Mouse (Mus musculus) neural tube, embryonic 11.5 days (tissue): ENCODE results near the gene Krt78. TPM values are rescaled to one million over a fixed set of nuclear protein-coding genes. Genes with fewer than 3 reads are reported as not detected.
A peak's percentile ranks its signal among the peaks of the same experiment; 100 is the strongest.
"Not testable (repeated sequence)": the region's sequence is repeated elsewhere in the genome, so short reads cannot be mapped to it uniquely, and the experiment has no call there.

Source experiments
- ATAC-seq: fragments of 200-750 bp; cut with Nextera tagmentation; 2 replicates; pipeline ENCODE4 v1.8.0; 2017; ENCODE audit warnings: moderate number of reproducible peaks, mild to moderate bottlenecking, moderate TSS enrichment, moderate library complexity; ENCODE audit not compliant: insufficient read depth, low FRiP score, low TSS enrichment
- DNase-seq: peaks from one replicate; pipeline ENCODE4 v3.0.0-alpha.2; 2015; ENCODE audit warnings: low spot score
- H3K27ac ChIP-seq: fragments of 300-500 bp; sonication (generic); 2 replicates; pipeline ENCODE4 v1.5.1; 2014; ENCODE audit warnings: low read depth, mild to moderate bottlenecking, low read length
- H3K27me3 ChIP-seq: fragments of 300-500 bp; sonication (generic); 2 replicates; pipeline ENCODE4 v1.6.1; 2014; ENCODE audit warnings: mild to moderate bottlenecking, low read length, mixed read lengths; ENCODE audit not compliant: control insufficient read depth, insufficient read depth
- H3K36me3 ChIP-seq: fragments of 300-500 bp; sonication (generic); 2 replicates; pipeline ENCODE4 v1.6.1; 2014; ENCODE audit warnings: mild to moderate bottlenecking, low read length, moderate library complexity, mixed read lengths; ENCODE audit not compliant: control insufficient read depth, insufficient read depth
- H3K4me1 ChIP-seq: fragments of 300-500 bp; sonication (generic); 2 replicates; pipeline ENCODE4 v1.6.1; 2014; ENCODE audit warnings: low read length, mixed read lengths; ENCODE audit not compliant: control insufficient read depth, insufficient read depth
- H3K4me2 ChIP-seq: fragments of 300-500 bp; sonication (generic); 2 replicates; pipeline ENCODE4 v1.6.1; 2014; ENCODE audit warnings: low read depth, mild to moderate bottlenecking, moderate library complexity
- H3K4me3 ChIP-seq: fragments of 300-500 bp; sonication (generic); 2 replicates; pipeline ENCODE4 v1.5.1; 2014; ENCODE audit warnings: low read depth, low read length
- H3K9ac ChIP-seq: fragments of 300-500 bp; sonication (generic); 2 replicates; pipeline ENCODE4 v1.6.1; 2014; ENCODE audit warnings: mild to moderate bottlenecking, low read length
- H3K9me3 ChIP-seq: fragments of 300-500 bp; sonication (generic); 2 replicates; pipeline ENCODE4 v1.6.1; 2016; ENCODE audit warnings: low read length; ENCODE audit not compliant: control insufficient read depth
- WGBS: fragments of 180-500 bp; shearing (Covaris S2); extraction: QIAGEN DNeasy Blood & Tissue Kit; methylation state at CpG from one replicate; pipeline ENCODE4 v1.1.7; 2014; 5-methylcytosine and 5-hydroxymethylcytosine counted together
- polyA plus RNA-seq: library from polyadenylated mRNA; unstranded; fragments of >200 nt; fragmentation: Nextera tagmentation; extraction: Ambion mirVana; gene quantifications from 2 replicates; pipeline ENCODE4 v1.2.1, GENCODE M21; 2014

Krt78 gene
- polyA plus RNA-seq: not detected in 2 replicates

DNA sequence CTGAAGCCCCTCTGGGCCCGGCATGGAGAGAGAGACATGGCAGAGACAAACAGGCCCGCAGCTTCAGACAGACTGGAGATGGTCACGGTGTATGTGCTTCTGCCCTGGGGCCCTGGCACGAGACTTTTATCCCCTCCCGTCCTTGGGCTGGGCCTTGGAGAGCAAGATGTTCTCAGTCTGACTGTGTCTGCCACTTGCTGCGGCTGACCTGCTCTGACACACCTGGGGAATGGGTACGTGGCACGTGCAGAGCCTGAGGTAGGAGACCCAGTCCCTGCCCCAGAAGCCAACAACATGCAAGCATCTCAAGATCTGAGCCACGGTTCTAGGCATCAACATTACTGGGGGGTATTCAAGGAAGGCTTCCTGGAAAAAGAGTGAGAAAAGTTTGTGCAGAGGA, at the start of gene Krt78:
Gene Krt78 (minus strand): TSS at position 101 of the 400 bp plus-strand sequence.
- Histone ChIP-seq H3K27ac (no peak within 1 kb of the TSS), H3K4me2 (no peak within 1 kb of the TSS), H3K4me1 (no peaks in the 10 kb centered on the region), H3K36me3 (no peaks in the 10 kb centered on the region), H3K4me3 (no peak within 1 kb of the TSS), H3K9ac (no peak within 1 kb of the TSS; the same call in 1 of the 2 replicates), H3K27me3 (no peaks in the 10 kb centered on the region), H3K9me3 (no peaks in the 10 kb centered on the region)
- whole genome bisulfite sequencing: 83% methylated on average over 9 of the region's 9 CpGs
- DNase-seq (no peak), ATAC-seq (no peak)

DNA sequence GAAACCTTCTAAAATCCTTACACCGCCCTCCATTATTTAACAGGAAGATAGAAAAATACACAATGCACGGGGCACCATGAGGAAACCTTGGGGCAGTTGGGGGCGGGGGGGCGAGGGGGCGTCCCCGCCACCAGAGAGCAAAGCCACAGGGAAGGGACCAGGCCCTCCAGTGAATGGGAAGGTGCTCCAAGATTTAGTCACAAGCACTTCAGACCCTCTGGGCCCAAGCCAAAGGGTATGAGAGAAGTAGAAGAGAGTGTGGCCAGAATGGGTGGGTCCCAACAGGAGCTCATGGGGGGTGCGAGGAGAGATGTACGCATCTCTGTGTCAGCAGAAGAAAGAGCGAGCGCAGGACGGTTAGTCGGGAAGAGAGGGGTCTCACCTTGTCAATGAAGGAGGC, 49.4 kb upstream of the Krt78 start:
- Histone ChIP-seq H3K9me3 (no peaks in the 10 kb centered on the region), H3K27ac (no peak overlapping the region), H3K4me2 (peak overlapping the region; percentile 45), H3K27me3 (peaks cover 43% of the 10 kb centered on the region), H3K36me3 (no peaks in the 10 kb centered on the region), H3K9ac (peak overlapping the region; percentile 44; the same call in 1 of the 2 replicates), H3K4me1 (peaks cover 7% of the 10 kb centered on the region; the same call in 1 of the 2 replicates), H3K4me3 (peak overlapping the region; percentile 28)
- ATAC-seq: no peak
- 9% methylated on average over 12 of the region's 12 CpGs for WGBS
- no peak for DNase-seq

DNA sequence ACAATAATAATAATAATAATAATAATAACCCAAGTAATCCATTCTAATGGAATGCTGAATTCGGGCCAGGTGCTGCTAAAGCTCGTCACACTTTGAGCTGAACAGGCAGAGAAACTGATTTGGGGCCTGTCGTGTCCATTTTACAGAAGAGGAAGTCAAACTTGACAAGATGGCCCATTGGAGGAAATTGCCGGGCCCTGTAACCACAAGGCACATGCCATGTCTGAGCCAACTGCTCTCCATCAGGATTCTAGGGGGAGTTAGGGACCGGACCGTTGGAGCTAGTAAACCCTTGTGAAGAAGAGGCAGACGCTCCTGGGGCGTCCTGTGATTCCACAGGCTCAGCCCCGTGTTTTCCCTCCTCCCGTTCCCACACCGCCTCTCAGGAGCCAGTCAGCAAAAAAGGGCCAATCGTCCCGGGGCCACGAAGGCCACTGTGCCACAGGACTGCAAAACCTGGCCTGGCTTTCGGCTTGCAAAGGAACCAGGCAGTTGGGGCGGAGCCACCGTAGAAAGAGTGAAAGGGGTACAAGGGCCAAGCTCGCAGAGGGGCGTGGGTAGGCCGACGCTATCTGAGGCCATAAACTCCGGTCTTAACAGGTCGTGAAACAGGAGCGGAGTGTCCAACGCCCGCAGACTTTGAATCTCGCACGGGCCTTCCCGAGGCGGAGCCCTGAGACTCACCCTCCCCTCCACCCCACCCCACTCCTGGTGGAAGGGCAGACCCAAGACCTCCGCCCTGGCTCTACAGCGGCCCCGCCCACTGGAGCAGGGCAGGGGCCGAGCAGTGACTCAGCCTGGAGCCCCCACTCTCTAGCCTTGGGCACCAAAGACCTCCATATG, 48.8 kb upstream of the Krt78 start:
- DNase-seq: peak; percentile 66
- H3K27me3 ChIP-seq: peaks cover 43% of the 10 kb centered on the region
- peak overlapping the region; percentile 45 for H3K4me2 ChIP-seq
- peak overlapping the region; percentile 28 for H3K4me3 ChIP-seq
- H3K27ac ChIP-seq: no peak overlapping the region
- 3% methylated on average over 34 of the region's 34 CpGs for WGBS
- H3K4me1 ChIP-seq: peaks cover 7% of the 10 kb centered on the region; the same call in 1 of the 2 replicates
- peak; percentile 48 for ATAC-seq
- no peaks in the 10 kb centered on the region for H3K9me3 ChIP-seq
- peak overlapping the region; percentile 44; the same call in 1 of the 2 replicates for H3K9ac ChIP-seq
- H3K36me3 ChIP-seq: no peaks in the 10 kb centered on the region

DNA sequence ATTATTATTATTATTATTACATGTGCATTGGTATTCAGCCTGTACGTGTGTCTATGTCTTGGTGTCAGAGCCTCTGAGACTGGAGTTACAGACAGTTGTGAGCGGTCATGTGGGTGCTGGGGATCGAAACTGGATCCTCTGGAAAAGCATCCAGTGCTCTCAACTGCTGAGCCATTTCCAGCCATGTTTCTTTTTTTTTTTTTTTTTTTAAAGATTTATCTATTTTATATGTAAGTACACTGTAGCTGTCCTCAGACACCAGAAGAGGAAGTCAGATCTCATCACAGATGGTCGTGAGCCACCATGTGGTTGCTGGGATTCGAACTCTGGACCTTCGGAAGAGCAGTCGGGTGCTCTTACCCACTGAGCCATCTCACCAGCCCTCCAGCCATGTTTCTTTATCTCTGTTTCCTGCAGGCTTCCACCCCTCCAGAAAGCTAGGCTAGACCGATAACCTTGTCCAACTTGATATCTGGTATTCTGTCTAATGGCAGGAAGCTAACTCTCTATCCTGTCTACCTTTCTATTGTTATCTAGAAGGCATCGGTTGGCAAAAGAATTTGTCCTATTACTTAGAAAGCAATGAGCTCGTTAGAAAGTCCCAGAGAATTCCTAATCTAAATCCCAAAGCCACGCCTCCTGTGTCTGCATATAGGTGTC, 45.7 kb upstream of the Krt78 start:
- 0 out of 2 replicates have a peak, but pooled peaks cover 7% of the 10 kb centered on the region for H3K4me1 ChIP-seq
- no peak overlapping the region for H3K9ac ChIP-seq
- ATAC-seq (no peak), DNase-seq (no peak)
- no peaks in the 10 kb centered on the region for H3K9me3 ChIP-seq
- H3K36me3 ChIP-seq: no peaks in the 10 kb centered on the region
- WGBS: 88% methylated on average over 11 of the region's 11 CpGs
- no peak overlapping the region for H3K4me2 ChIP-seq
- H3K27ac ChIP-seq: no peak overlapping the region
- peaks cover 34% of the 10 kb centered on the region for H3K27me3 ChIP-seq
- no peak overlapping the region for H3K4me3 ChIP-seq

DNA sequence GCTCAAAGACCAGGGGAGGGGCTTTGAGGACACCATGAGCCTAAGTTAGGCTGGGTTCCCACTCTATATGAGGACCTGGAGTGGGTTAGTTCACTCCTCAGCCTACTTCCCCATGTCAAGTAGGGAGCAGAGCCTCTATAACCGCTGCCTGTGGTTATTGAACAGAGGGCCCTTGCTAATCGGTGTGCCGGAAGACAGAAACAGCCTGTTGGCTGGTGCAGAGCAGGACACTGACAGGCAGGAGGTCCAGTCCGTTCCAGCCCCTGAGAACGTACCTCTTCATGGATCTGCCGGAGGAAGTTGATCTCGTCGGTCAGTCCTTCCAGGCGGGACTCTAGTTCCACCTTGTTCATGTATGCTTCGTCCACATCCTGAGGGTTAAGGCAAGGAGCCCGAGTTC, 45.1 kb upstream of the Krt78 start:
- H3K4me3 ChIP-seq: no peak overlapping the region
- no peak for ATAC-seq
- no peak overlapping the region for H3K27ac ChIP-seq
- no peak overlapping the region for H3K9ac ChIP-seq
- peaks cover 27% of the 10 kb centered on the region for H3K27me3 ChIP-seq
- H3K4me1 ChIP-seq: 0 out of 2 replicates have a peak, but pooled peaks cover 7% of the 10 kb centered on the region
- H3K9me3 ChIP-seq: no peaks in the 10 kb centered on the region
- 92% methylated on average over 11 of the region's 11 CpGs for WGBS
- no peak overlapping the region for H3K4me2 ChIP-seq
- no peaks in the 10 kb centered on the region for H3K36me3 ChIP-seq
- DNase-seq: no peak

DNA sequence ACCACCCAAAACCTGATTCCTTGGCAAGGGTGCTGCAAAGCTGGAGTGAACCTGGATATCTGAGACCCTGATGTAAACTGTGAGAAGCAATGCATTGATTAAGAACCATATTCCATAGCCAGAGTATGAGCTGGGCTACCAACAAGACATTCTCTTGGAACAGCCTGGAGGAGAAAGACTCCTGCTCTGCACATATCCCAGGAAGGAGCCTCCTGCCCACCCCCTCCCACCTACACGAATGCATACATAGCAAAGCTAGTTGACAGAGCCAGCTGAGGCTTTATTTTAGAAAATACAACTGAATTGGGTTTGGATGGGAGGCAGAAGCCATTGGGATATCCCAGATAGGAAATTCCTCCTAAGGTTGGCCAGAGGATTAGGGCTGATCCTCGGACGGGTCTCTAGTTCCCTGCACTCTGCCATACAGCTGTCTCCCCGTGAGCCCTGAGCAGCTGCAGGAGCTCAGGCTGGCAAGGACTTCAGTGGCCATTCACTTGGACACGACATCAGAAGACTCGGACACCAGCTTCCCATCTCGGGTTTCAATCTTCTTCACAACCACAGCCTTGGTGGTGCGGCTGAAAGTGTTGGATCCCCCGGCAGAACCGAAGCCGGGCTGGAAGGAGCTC, 42.5 kb upstream of the Krt78 start:
- H3K9ac ChIP-seq, H3K4me2 ChIP-seq, DNase-seq, H3K4me1 ChIP-seq, ATAC-seq, H3K36me3 ChIP-seq, H3K27me3 ChIP-seq, H3K9me3 ChIP-seq, H3K27ac ChIP-seq, H3K4me3 ChIP-seq: not testable (repeated sequence)
- 79% methylated on average over 8 of the region's 11 CpGs for WGBS

DNA sequence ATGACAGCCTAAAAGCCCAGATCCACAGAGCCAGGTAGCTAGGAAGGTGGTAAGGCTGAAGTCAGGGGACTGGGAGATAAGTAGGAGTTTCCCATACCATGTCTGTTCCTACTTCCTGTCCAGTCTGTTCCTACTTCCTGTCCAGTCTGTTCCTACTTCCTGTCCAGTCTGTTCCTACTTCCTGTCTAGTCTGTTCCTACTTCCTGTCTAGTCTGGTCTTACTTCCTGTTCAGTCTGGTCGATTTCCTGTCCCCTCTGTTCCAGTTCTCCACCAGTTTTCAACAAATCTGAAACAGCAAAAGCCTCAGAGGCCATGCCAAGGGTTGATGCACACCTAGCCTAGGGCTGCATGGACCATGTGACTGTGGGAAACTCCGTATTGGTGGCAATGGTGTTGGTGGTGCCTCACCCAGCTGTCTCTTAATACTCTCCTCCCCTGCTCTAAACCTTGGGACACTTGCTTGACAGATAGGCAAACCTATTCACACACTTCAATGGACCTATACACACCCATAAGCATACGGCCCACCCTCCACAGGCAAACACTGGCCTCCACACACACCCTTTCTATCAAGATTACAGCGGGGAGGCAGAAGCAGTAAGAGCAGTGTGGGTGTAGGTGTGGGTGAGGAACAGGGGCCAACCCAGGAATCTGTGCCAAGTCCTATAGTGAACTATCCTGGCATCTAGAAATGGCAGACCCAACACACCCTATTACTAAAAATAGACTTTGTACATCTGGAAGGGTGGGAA, 41.6 kb upstream of the Krt78 start:
- DNase-seq (no peak), ATAC-seq (no peak)
- Histone ChIP-seq H3K27ac (no peak overlapping the region), H3K9ac (no peak overlapping the region), H3K4me1 (no peaks in the 10 kb centered on the region), H3K36me3 (no peaks in the 10 kb centered on the region), H3K4me2 (no peak overlapping the region), H3K4me3 (no peak overlapping the region), H3K27me3 (peaks cover 3% of the 10 kb centered on the region; the same call in 1 of the 2 replicates), H3K9me3 (no peaks in the 10 kb centered on the region)
- 87% methylated on average over 4 of the region's 4 CpGs for WGBS

DNA sequence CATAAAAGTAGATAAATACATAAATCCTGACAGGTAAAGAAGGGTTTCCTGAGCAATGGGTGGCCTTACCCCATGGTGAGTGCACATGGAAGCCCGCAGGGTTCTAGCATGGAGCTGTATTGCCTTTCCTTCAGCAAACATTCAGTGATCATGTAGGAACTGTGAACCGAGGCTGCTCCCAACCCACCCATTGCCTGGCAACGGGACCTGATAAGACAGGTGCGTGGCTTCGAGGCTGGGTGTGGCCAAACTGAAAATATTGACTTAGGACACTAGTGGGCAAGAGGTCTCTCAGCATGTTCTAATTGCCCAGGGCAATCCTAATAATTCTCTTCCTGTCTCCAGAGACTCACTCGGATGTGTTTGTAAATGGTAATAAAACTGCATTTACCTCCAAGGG, 40.3 kb upstream of the Krt78 start:
- Histone ChIP-seq H3K27ac (no peak overlapping the region), H3K9ac (no peak overlapping the region), H3K27me3 (peaks cover 3% of the 10 kb centered on the region; the same call in 1 of the 2 replicates), H3K4me2 (no peak overlapping the region), H3K4me3 (no peak overlapping the region), H3K9me3 (no peaks in the 10 kb centered on the region), H3K4me1 (no peaks in the 10 kb centered on the region), H3K36me3 (no peaks in the 10 kb centered on the region)
- WGBS: 89% methylated on average over 6 of the region's 6 CpGs
- DNase-seq (no peak), ATAC-seq (no peak)
